Mouse (Mus musculus) lung, adult 18-20 months (tissue): ENCODE data around the gene Wdr45b.
"Not testable (repeated sequence)": the region's sequence is repeated elsewhere in the genome, so short reads cannot be mapped to it uniquely, and the experiment has no call there.

Source experiments
- DNase-seq, 2 experiments: peaks; one replicate each; pipeline ENCODE4 v3.0.0; 2022; ENCODE audit warnings: mixed read lengths in 2 of 2

Gene Wdr45b

GRCm38 (mm10) chr11:121328206-121328605 lies 26.0 kb downstream of the Wdr45b start:
- DNase-seq = no peak

DNA sequence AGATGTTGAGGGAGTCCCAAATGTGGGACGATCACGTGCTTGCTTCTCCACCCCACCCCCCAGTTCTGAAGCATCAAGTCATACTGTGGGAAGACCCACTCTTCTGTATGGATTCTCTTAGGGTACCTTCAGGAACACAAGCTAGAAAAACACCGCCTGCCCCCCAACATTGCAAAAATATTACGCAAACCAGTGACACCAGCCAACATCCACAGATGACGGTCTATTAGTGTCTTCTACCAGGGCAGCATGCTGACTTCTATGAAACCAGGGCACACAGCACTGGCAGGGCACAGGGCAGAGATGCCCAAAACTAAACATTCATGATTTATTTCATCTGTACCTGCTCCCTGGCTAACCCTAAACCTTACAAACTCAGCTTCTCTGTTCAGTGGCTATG lies 27.6 kb downstream of the Wdr45b start:
- no peak for DNase-seq

DNA sequence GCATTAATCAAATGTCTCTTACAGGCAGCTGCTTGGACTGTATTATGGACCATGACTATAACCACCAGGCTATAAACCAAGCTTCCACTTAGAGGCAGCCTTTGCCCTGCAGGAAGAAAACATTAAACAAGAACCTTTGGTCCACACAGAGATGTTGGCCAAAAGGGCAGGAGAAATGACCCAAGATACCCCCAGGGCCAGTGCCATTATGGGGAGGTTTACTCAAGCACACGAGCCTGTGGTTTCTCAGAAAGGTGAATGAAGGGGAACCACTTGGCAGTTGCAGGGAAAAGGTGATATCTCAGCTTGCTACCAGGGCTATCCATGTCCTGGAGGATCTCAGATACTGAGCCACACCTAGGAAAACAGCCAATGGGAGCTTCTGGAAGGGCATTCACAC lies 28.2 kb downstream of the Wdr45b start:
- no peak for DNase-seq

DNA sequence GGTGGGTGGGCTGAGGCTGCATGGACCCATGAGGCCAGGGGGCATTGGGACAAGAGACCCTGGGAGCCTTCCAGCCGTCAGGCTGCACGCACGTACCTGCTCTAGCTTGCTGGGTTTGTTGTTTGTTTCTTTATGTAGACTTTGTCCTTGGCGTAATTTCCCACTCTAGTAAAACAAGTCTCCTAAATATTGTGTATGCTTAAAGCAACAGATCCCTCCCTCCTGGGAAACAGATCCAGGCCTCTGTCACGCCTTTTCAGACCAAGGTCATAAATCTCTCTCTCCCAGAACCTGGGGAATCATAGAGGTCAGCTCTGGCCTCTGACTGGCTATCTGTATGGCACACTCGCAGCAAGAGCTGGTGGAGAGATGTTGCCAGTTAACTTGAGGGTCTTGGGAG lies 46.5 kb downstream of the Wdr45b start:
- not testable (repeated sequence) for DNase-seq

DNA sequence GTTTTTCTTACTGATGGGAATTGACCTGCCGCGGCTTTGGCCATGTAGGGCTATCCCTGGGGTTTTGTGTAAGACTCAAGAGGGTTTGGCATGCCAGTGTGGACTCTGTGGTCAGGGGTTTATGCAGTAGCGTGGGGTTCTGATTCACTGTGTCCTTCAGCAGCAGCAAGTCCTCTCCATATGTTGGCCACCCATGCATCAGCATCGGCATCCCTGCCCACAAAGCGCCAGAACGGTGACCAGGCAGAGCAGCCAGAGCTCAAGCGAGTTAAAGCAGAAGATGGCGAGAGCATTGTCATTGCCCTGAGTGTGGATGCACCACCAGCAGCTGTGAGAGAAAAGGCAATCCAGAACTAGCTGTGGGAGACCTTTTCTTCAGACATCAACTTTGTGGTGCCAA lies 47.6 kb downstream of the Wdr45b start:
- no peak for DNase-seq

DNA sequence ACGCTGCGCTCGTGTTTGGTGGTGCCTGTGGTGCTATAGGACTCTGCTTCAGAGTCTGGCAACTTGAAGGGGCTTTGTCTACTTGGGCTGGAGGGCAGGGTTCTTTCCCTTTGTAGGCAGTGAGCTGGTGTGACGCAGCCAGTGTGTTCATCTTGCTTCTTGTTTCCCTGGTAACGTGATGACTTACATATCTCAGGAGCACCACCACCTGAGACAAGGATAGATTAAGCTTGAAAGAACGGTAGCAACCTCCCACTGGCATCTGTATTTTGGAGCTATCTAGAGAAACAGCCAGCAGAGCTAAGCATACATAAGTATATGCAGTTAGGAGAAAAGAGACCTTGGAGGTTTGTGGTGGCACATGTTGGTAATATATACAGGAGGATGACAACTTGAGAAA lies 48.9 kb downstream of the Wdr45b start:
- no peak for DNase-seq

DNA sequence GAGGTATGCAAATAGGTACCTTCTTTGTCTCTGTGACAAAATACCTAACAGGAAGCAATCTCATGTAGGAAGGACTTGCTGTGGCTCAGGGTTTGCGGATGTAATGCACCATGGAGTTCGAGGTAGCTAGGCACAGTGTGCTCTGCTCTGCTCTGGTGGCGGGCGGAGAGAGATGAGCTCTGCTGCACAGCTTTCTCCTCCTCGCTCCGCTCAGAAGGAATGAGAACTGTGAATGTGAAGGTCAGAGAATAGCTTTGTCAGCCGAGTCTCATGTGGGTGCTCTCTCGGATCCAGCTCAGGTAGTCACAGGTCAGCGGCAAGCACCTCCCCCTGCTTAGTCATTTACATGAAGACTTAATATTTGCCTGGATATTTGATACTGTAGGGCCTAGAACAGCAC lies 54.0 kb downstream of the Wdr45b start:
- DNase-seq = no peak

GRCm38 (mm10) chr11:121298493-121298892 lies 55.8 kb downstream of the Wdr45b start:
- DNase-seq = no peak

DNA sequence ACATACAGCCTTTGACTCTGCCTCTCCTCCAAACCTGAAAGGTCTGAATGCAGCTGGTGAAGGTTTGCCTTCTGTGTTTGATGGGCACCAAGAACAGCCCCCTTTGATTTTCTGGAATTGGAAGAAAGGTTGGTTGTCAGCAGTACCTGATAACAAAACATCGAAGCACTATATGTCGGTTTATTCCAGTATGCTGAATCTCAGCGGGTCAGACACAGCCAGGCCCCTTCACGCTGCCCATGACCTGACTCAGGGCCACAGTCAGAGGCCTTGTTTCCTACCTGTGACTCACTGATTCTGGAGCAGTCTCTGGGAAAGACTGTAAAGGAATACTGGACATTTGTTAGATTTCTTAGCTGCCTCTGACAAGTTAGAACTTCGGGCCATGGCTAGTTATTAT lies 59.5 kb downstream of the Wdr45b start:
- DNase-seq = no peak

DNA sequence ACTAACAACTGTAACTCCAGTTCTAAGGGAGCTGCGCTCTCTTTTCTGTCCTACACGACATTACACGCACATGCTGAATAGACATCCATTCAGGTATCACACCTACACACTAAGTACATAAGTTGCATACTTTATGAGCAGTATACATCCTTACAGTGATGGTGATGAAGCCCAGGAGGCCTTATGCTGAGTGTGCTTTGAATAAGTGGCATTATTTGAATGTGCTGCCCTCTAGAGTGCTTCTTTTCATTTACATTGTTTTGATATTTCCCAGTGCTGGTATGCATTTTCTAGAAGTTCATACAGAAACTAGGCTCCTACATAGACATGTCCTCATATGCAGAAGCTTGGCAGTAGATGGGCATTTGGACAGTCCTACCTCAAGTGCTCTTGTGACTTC lies 64.4 kb downstream of the Wdr45b start:
- no peak for DNase-seq

DNA sequence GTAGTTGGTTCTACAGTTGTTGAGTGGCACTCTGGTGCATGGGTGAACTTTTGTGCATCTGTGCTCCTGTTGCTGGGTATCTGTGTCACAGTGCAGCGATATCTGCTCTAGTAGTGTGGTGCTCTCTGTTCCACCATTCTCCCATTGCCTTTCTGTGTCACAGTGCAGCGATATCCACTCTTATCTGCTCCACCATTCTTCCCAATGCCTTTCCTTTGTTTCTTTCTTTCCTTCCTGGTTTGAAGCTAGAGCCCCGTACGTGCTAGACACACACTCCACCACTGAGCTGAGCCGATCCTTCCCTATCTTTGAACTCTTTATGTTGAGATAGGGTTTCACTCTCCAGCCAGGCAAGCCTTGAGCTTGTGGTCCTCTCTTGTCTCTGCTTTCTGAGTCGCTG lies 71.3 kb downstream of the Wdr45b start:
- DNase-seq = no peak

DNA sequence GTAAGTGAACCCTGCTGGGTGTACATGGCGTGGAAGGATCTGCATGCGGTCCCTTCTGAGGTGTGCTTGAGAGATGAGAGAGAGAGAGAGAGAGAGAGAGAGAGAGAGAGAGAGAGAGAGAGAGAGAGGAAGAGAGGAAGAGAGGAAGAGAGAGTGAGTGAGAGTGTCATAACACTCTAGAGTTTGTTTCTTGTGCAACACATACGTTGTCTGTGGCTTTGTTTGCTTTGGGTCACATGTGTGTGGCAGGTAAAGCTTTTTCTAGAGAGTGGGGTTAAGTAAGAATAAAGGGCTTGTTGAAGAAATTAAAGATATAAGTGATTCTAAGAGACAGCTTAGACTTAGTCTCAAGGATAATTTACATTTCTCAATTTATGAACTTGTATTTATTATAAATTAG lies 76.2 kb downstream of the Wdr45b start:
- no peak for DNase-seq

DNA sequence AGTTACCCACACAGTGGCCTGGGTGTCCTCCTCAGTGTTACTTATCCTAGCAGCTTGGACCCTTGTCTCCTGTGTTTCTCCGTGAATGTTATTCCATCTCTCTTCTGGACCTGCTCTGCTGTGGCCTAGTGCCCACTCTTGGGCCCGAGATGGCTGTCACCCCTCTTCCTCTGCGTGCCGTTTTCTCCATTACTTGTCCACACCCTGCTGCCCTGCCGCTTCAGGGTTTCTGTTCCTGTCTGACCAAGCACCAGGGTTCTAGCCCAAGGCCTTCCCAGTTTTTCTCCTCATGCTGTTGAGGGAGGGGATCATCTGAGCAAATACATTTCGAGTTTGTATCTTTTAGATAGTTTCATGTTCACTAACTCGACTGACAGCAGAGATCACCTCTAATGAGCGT lies 76.7 kb downstream of the Wdr45b start:
- no peak for DNase-seq
